Mouse (Mus musculus) C2C12 (cell line): ENCODE measurements around the gene Spopl.

Experiments used
- CTCF ChIP-seq: IDR thresholded peaks from one replicate; pipeline ENCODE4 v1.5.1; 2011; ENCODE audit not compliant: control insufficient read depth, insufficient read depth, insufficient read length
- MAX ChIP-seq: IDR thresholded peaks from one replicate; pipeline ENCODE4 v1.6.1; 2011; ENCODE audit warnings: mild to moderate bottlenecking, control low read depth
- USF1 ChIP-seq: IDR thresholded peaks from one replicate; pipeline ENCODE4 v1.6.1; 2011; ENCODE audit warnings: low read depth, mild to moderate bottlenecking, control low read depth, moderate library complexity

DNA sequence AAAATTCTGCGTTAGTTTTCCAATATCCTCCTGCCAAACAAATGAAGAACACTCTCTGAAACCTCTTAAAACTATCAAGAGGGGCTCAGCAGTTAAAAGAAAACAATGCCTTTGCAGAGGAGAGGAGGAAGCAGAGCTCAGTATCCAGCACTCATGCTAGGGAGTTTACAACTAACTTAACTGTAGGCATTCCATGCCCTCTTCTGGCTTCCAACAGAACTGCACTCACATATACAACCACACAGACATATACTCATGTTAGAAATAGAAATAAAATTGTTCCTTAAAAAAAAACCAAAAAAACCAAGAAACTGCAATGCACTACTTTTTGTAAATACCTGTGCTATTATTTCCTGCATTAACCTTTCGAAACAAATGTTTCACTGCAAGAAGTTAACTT lies 12.7 kb downstream of the Spopl start:
- TF ChIP-seq CTCF (no peak), MAX (no peak), USF1 (no peak)
